In the genomic region with DNA sequence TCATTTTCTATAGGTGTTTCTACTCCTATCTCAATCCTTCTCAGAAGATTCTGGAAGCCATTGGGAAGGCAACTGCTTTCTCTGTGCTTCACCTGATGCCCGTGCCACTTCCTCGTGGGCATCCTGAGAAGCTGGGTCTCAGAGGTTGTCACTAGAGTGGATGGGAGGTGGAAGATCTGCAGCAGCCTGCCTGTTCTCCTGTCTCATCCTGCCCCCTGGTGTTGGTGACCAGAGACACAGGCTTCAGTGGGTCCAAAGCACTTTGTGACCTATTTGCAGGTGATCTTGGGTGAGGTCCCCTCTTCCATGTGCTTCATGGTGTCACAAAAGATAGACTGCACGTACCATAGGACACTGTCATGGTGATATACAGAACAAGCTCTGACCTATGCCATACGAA, we compare ENCODE assay signal across 8 mouse cellular contexts. TPM values are rescaled to one million over a fixed set of nuclear protein-coding genes. Genes with fewer than 3 reads are reported as not detected.
DNase-seq lines count a peak whose midpoint lies in the region; ATAC-seq and TF ChIP-seq lines count a peak whose summit lies in the region.

No protein-coding gene starts in this region.

- WGBS in heart, adult 2 months: 49% methylated on average over 4 of the region's 4 CpGs
- 56% methylated on average over 4 of the region's 4 CpGs for WGBS in heart, embryonic 10.5 days
- WGBS in embryonic facial prominence, embryonic 10.5 days: 67% methylated on average over 4 of the region's 4 CpGs

- peak in 1 of 2 experiments; percentile 36 for DNase-seq in heart, adult 2 months
- no peak for DNase-seq in heart, embryonic 10.5 days (ENCODE audit: low spot score)
- DNase-seq in thymus, postnatal 4 days: peak; percentile 51
- DNase-seq in thymus, adult 18-20 months: no peak
- DNase-seq in embryonic facial prominence, embryonic 10.5 days (ENCODE audit: low spot score): peak; percentile 40
- DNase-seq in left cerebral cortex, adult 2 months (ENCODE audit: extremely low spot score in 1 of 2, low spot score in 2 of 2): peak; percentile 48 to 63
- DNase-seq in right cerebral cortex, adult 2 months (ENCODE audit: low spot score in 2 of 2): peak; percentile 62 to 71

- TF ChIP-seq POLR2A in heart, adult 2 months (IDR thresholded peaks at IDR 0.05; ENCODE audit: insufficient read depth, low read depth, low read length): no peak

- ATAC-seq in erythroid progenitor cell, adult 5-6 weeks (replicated peaks; ENCODE audit: low FRiP score, poor library complexity, severe bottlenecking): no peak

- H3K9me3 ChIP-seq in heart, embryonic 10.5 days: no peaks in the 10 kb centered on the region
- H3K9me3 ChIP-seq in embryonic facial prominence, embryonic 10.5 days: no peaks in the 10 kb centered on the region

- H3K27ac ChIP-seq in heart, adult 2 months: no peak overlapping the region
- no peak overlapping the region for H3K27ac ChIP-seq in heart, embryonic 10.5 days
- no peak overlapping the region for H3K27ac ChIP-seq in embryonic facial prominence, embryonic 10.5 days (replicated peaks)
- no peak overlapping the region for H3K27ac ChIP-seq in left cerebral cortex, adult 2 months

- H3K79me2 ChIP-seq in heart, adult 2 months (replicated peaks; ENCODE audit: control insufficient read depth, insufficient read depth, low read length): no peaks in the 10 kb centered on the region

- no peak overlapping the region for H3K9ac ChIP-seq in heart, adult 2 months (ENCODE audit: low read depth, low read length)

- TF ChIP-seq EP300 in heart, adult 2 months (IDR thresholded peaks at IDR 0.05; ENCODE audit: insufficient read depth, low read depth, low read length): no peak

- H3K36me3 ChIP-seq in heart, adult 2 months (ENCODE audit: control insufficient read depth, insufficient read depth, low read length): no peaks in the 10 kb centered on the region
- no peaks in the 10 kb centered on the region for H3K36me3 ChIP-seq in heart, embryonic 10.5 days
- H3K36me3 ChIP-seq in embryonic facial prominence, embryonic 10.5 days (replicated peaks): no peaks in the 10 kb centered on the region

- peak; percentile 67 for TF ChIP-seq CTCF in heart, adult 2 months (IDR thresholded peaks at IDR 0.05)
- TF ChIP-seq CTCF in left cerebral cortex, adult 2 months (IDR thresholded peaks at IDR 0.05): peak; percentile 78

- no peak overlapping the region for H3K4me3 ChIP-seq in heart, adult 2 months
- no peak overlapping the region for H3K4me3 ChIP-seq in heart, embryonic 10.5 days
- H3K4me3 ChIP-seq in embryonic facial prominence, embryonic 10.5 days: no peak overlapping the region
- H3K4me3 ChIP-seq in left cerebral cortex, adult 2 months: no peak overlapping the region

- H3K4me1 ChIP-seq in heart, adult 2 months (ENCODE audit: control insufficient read depth, insufficient read depth, low read length): no peaks in the 10 kb centered on the region
- no peaks in the 10 kb centered on the region; the same call in 1 of the 2 replicates for H3K4me1 ChIP-seq in heart, embryonic 10.5 days
- peaks cover 15% of the 10 kb centered on the region for H3K4me1 ChIP-seq in embryonic facial prominence, embryonic 10.5 days

- intact Hi-C loops in heart, adult 2 months (cut with DNase I): loop anchor here (2.0 to 5.0 kb wide), 2 partner anchors 766 to 1318 kb away; no protein-coding TSS in a partner anchor
- intact Hi-C loops in left cerebral cortex, adult 2 months (cut with DNase I): loop anchor here (5.0 to 10.0 kb wide), 5 partner anchors 136 to 1418 kb away; a partner anchor contains a TSS

- H3K27me3 ChIP-seq in heart, adult 2 months (ENCODE audit: control insufficient read depth, insufficient read depth, low read length): no peaks in the 10 kb centered on the region
- H3K27me3 ChIP-seq in heart, embryonic 10.5 days (ENCODE audit: insufficient read depth, poor library complexity, severe bottlenecking): peaks cover 36% of the 10 kb centered on the region
- no peaks in the 10 kb centered on the region; the same call in 1 of the 2 replicates for H3K27me3 ChIP-seq in embryonic facial prominence, embryonic 10.5 days (replicated peaks; ENCODE audit: low read depth, poor library complexity, severe bottlenecking)

RNA-seq across cellular contexts. Expression of a gene that starts 13.8 kb away (rescaled TPM):
- 10 to 100 TPM; 14.1 to 16.2 TPM for total RNA-seq in heart, adult 2 months (2021)
- polyA plus RNA-seq in heart, adult 2 months (2012; rRNA removed): 15.5 and 21.1 TPM in 2 replicates
- 65.1 and 85.6 TPM in 2 replicates for polyA plus RNA-seq in heart, embryonic 10.5 days (2016; fragmentation: Nextera tagmentation; extraction: Ambion mirVana)
- 114 and 118 TPM in 2 replicates for polyA plus RNA-seq in embryonic facial prominence, embryonic 10.5 days (2016; fragmentation: Nextera tagmentation; extraction: Ambion mirVana)
- total RNA-seq in left cerebral cortex, adult 2 months (2021): 10 to 100 TPM; 24.5 to 24.9 TPM
- total RNA-seq in erythroid progenitor cell, adult 5-6 weeks (2015; ENCODE audit: low replicate concordance): 26.0 and 66.7 TPM in 2 replicates
- total RNA-seq in erythroid progenitor cell, adult 5-6 weeks (2017; ENCODE audit: low replicate concordance): 17.5 and 39.3 TPM in 2 replicates

RNA-seq across cellular contexts. Expression of a gene that starts 31.7 kb away (rescaled TPM):
- total RNA-seq in heart, adult 2 months (2021): 1 to 10 TPM; 2.7 to 3.0 TPM
- polyA plus RNA-seq in heart, adult 2 months (2012; rRNA removed): 5.3 and 7.7 TPM in 2 replicates
- 7.8 and 9.3 TPM in 2 replicates for polyA plus RNA-seq in heart, embryonic 10.5 days (2016; fragmentation: Nextera tagmentation; extraction: Ambion mirVana)
- 12.1 and 13.8 TPM in 2 replicates for polyA plus RNA-seq in embryonic facial prominence, embryonic 10.5 days (2016; fragmentation: Nextera tagmentation; extraction: Ambion mirVana)
- 10 to 100 TPM; 15.1 to 17.9 TPM for total RNA-seq in left cerebral cortex, adult 2 months (2021)
- total RNA-seq in erythroid progenitor cell, adult 5-6 weeks (2015; ENCODE audit: low replicate concordance): 5.0 and 10.8 TPM in 2 replicates
- 3.3 and 7.1 TPM in 2 replicates for total RNA-seq in erythroid progenitor cell, adult 5-6 weeks (2017; ENCODE audit: low replicate concordance)

RNA-seq across cellular contexts. Expression of a gene that starts 31.8 kb away (rescaled TPM):
- total RNA-seq in heart, adult 2 months (2021): 10 to 100 TPM; 28.1 to 31.5 TPM
- 19.6 and 20.1 TPM in 2 replicates for polyA plus RNA-seq in heart, adult 2 months (2012; rRNA removed)
- polyA plus RNA-seq in heart, embryonic 10.5 days (2016; fragmentation: Nextera tagmentation; extraction: Ambion mirVana): 15.8 and 17.7 TPM in 2 replicates
- polyA plus RNA-seq in embryonic facial prominence, embryonic 10.5 days (2016; fragmentation: Nextera tagmentation; extraction: Ambion mirVana): 20.5 and 23.5 TPM in 2 replicates
- total RNA-seq in left cerebral cortex, adult 2 months (2021): 10 to 100 TPM; 33.6 to 34.4 TPM
- 5.0 and 7.9 TPM in 2 replicates for total RNA-seq in erythroid progenitor cell, adult 5-6 weeks (2015; ENCODE audit: low replicate concordance)
- total RNA-seq in erythroid progenitor cell, adult 5-6 weeks (2017; ENCODE audit: low replicate concordance): 11.6 and 13.8 TPM in 2 replicates

Comparison
In these comparisons a context has a peak if more than half of its experiments do, and no peak if none do; other contexts are left out.
1. DNase-seq: peak in thymus, postnatal 4 days (single experiment), embryonic facial prominence, embryonic 10.5 days (single experiment), left cerebral cortex, adult 2 months (2 of 2) and right cerebral cortex, adult 2 months (2 of 2); none in heart, embryonic 10.5 days (single experiment) and thymus, adult 18-20 months (0 of 2).